Mouse (Mus musculus) small intestine, adult 2 months (tissue): Measurements from ENCODE around the gene Cd2bp2. TPM values are rescaled to one million over a fixed set of nuclear protein-coding genes. Genes with fewer than 3 reads are reported as not detected.

Experiments
- H3K27ac ChIP-seq: fragments of 200-500 bp; 2 replicates; pipeline ENCODE4 v1.5.1; 2012; ENCODE audit warnings: low read depth, low read length, control low read depth, inconsistent platforms; ENCODE audit not compliant: insufficient read depth
- H3K27me3 ChIP-seq: fragments of 200-500 bp; 2 replicates; pipeline ENCODE4 v1.6.1; 2012; ENCODE audit warnings: mild to moderate bottlenecking, moderate library complexity, low read length, inconsistent platforms; ENCODE audit not compliant: control insufficient read depth, insufficient read depth
- H3K36me3 ChIP-seq: fragments of 200-500 bp; 2 replicates; pipeline ENCODE4 v1.6.1; 2012; ENCODE audit warnings: mild to moderate bottlenecking, low read length, control low read depth, inconsistent platforms; ENCODE audit not compliant: control insufficient read depth, insufficient read depth
- H3K4me1 ChIP-seq: fragments of 200-500 bp; 2 replicates; pipeline ENCODE4 v1.6.1; 2012; ENCODE audit warnings: low read length, inconsistent platforms, mixed read lengths; ENCODE audit not compliant: control insufficient read depth, insufficient read depth, insufficient read length
- H3K4me3 ChIP-seq: fragments of 200-500 bp; 2 replicates; pipeline ENCODE4 v1.5.1; 2012; ENCODE audit warnings: low read depth, mild to moderate bottlenecking, control low read depth, inconsistent platforms, low read length, moderate library complexity
- CTCF ChIP-seq: fragments of 200-500 bp; IDR thresholded peaks from 2 replicates; pipeline ENCODE4 v1.5.1; 2012; ENCODE audit warnings: low read depth, mild to moderate bottlenecking, control low read depth, inconsistent platforms, low read length, moderate library complexity, mixed read lengths; ENCODE audit not compliant: insufficient replicate concordance, insufficient read length; ENCODE audit errors: extremely low read depth
- POLR2A ChIP-seq: fragments of 200-500 bp; IDR thresholded peaks from 2 replicates; pipeline ENCODE4 v1.6.1; 2012; ENCODE audit warnings: low read depth, mild to moderate bottlenecking, control low read depth, inconsistent platforms, low read length, moderate library complexity
- WGBS: fragments of 180-500 bp; shearing (Covaris S2); methylation state at CpG from one replicate; pipeline ENCODE4 v1.1.7; 2018; 5-methylcytosine and 5-hydroxymethylcytosine counted together
- polyA plus RNA-seq: library from polyadenylated mRNA; depleted of rRNA; stranded (reverse); fragments of >200 nt; gene quantifications from 2 replicates; pipeline ENCODE4 v1.2.3, GENCODE M21; 2012

Cd2bp2 gene
- polyA plus RNA-seq, 1 experiment: 13.9 TPM

- H3K4me1 ChIP-seq: peaks cover 3% of the 10 kb centered on the region; the same call in 1 of the 2 replicates
- H3K27ac ChIP-seq: peak overlapping the region; percentile 83
- under 1% methylated on average over 27 of the region's 27 CpGs for WGBS
- TF ChIP-seq POLR2A: no peak
- no peak for TF ChIP-seq CTCF
- no peaks in the 10 kb centered on the region for H3K27me3 ChIP-seq
- H3K4me3 ChIP-seq: peak overlapping the region; percentile 99
- H3K36me3 ChIP-seq: peaks cover 19% of the 10 kb centered on the region
Observed at GRCm38 (mm10) chr7:127233368-127233749, 37.5 kb upstream of the Cd2bp2 start.

- peak within 1 kb of the TSS; percentile 83 for H3K27ac ChIP-seq
- H3K27me3 ChIP-seq: no peaks in the 10 kb centered on the region
- H3K36me3 ChIP-seq: peaks cover 19% of the 10 kb centered on the region
- H3K4me3 ChIP-seq: peak within 1 kb of the TSS; percentile 99
- TF ChIP-seq POLR2A: peak; percentile 54
- TF ChIP-seq CTCF: no peak
- WGBS: under 1% methylated on average over 64 of the region's 64 CpGs
- H3K4me1 ChIP-seq: peaks cover 3% of the 10 kb centered on the region; the same call in 1 of the 2 replicates
Observed at GRCm38 (mm10) chr7:127232622-127233367, 36.9 kb upstream of the Cd2bp2 start, which contains the start of the genes Zfp553 and Sept1. Zfp553 (plus strand) TSS chr7:127233061. Sept1 (minus strand) TSS chr7:127233130.

- Histone ChIP-seq H3K4me1 (peaks cover 3% of the 10 kb centered on the region; the same call in 1 of the 2 replicates), H3K27me3 (no peaks in the 10 kb centered on the region), H3K4me3 (peak overlapping the region; percentile 99), H3K36me3 (peaks cover 18% of the 10 kb centered on the region), H3K27ac (peak overlapping the region; percentile 83)
- TF ChIP-seq CTCF (no peak), POLR2A (no peak)
- 2% methylated on average over 20 of the region's 20 CpGs for WGBS
Observed at GRCm38 (mm10) chr7:127231826-127232621, 36.2 kb upstream of the Cd2bp2 start.

GRCm38 (mm10) chr7:127231376-127231775 is 35.5 kb upstream of the Cd2bp2 start:
- no peak for TF ChIP-seq POLR2A
- Histone ChIP-seq H3K27ac (no peak overlapping the region), H3K4me1 (peaks cover 3% of the 10 kb centered on the region; the same call in 1 of the 2 replicates), H3K4me3 (no peak overlapping the region), H3K27me3 (no peaks in the 10 kb centered on the region), H3K36me3 (peaks cover 12% of the 10 kb centered on the region)
- 20% methylated on average over 3 of the region's 3 CpGs for WGBS

GRCm38 (mm10) chr7:127228615-127229303 is 32.9 kb upstream of the Cd2bp2 start:
- 51% methylated on average over 4 of the region's 4 CpGs for WGBS

GRCm38 (mm10) chr7:127225147-127225995 is 29.5 kb upstream of the Cd2bp2 start:
- H3K4me3 ChIP-seq: no peak overlapping the region
- no peak overlapping the region for H3K27ac ChIP-seq
- H3K27me3 ChIP-seq: no peaks in the 10 kb centered on the region
- TF ChIP-seq CTCF: no peak
- no peak for TF ChIP-seq POLR2A
- H3K36me3 ChIP-seq: no peaks in the 10 kb centered on the region
- WGBS: 46% methylated on average over 11 of the region's 11 CpGs
- H3K4me1 ChIP-seq: peaks cover 5% of the 10 kb centered on the region; the same call in 1 of the 2 replicates

More at GRCm38 (mm10) chr7:127228615-127229303, 32.9 kb upstream of the Cd2bp2 start:
- Histone ChIP-seq H3K4me3 (no peak overlapping the region), H3K36me3 (no peaks in the 10 kb centered on the region), H3K4me1 (peaks cover 7% of the 10 kb centered on the region; the same call in 1 of the 2 replicates), H3K27ac (no peak overlapping the region), H3K27me3 (no peaks in the 10 kb centered on the region)
- no peak for TF ChIP-seq POLR2A
- peak; percentile 74 for TF ChIP-seq CTCF
